Mouse (Mus musculus): ENCODE data around the gene Atp6v1a. TPM values are rescaled to one million over a fixed set of nuclear protein-coding genes. Genes with fewer than 3 reads are reported as not detected.

Atp6v1a gene
- polyA plus RNA-seq, 1 experiment from 2014 or later, result 59.6 TPM

DNA sequence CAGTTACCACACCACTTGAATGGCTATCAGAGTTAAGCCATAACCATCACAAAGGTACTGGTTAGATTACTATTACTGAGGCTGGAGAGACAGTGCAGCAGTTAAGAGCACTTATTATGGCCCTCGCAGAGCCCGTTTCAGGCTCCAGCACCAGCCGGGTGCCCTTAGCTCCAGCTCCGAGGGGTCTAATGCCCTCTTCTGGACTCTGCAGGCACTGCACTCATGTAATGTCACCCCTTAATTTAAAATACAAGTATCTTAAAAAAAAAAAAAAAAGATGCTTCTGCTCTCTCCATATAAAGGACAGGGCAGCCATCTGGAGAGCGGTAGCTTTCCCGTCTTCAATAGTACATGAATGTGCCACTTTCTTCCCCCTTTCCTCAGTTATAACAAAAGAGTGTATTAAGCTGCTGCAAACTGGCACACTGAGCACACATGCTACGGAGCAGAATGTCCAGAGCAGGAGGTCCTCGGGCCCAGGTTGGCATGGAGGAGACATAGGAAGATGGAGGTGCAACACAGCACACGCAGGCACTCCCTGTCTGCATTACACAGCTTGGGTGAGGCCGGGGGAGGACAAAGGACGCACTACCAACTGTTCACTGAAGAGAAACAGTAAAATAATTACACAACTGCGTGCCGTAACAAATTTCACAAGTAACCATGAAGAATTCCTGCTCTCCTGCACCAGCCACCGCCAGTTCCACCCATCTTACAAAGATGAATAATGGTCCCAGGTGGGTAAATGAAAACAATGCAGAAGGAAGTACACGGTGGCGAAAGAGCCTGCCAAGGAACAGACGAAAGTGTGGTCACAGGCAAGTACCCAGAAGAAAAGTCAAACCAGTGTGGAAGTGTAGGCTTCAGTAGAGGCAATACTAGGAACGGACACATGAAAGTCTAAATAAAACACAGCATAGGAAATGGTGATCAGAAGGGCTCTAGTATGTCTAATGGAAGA is 35.4 kb downstream of the Atp6v1a start:
- WGBS, result 91% methylated on average over 18 of the region's 18 CpGs
- no peaks in the 10 kb centered on the region for H3K4me1 ChIP-seq
- ATAC-seq (ENCODE audit: low FRiP score), result no peak
- H3K4me3 ChIP-seq, result no peak overlapping the region
- peaks cover 68% of the 10 kb centered on the region for H3K36me3 ChIP-seq
- H3K9ac ChIP-seq, result no peak overlapping the region
- H3K27ac ChIP-seq, result no peak overlapping the region
- no peaks in the 10 kb centered on the region for H3K27me3 ChIP-seq
- H3K9me3 ChIP-seq (replicated peaks), result no peaks in the 10 kb centered on the region
- no peak overlapping the region for H3K4me2 ChIP-seq (replicated peaks)

DNA sequence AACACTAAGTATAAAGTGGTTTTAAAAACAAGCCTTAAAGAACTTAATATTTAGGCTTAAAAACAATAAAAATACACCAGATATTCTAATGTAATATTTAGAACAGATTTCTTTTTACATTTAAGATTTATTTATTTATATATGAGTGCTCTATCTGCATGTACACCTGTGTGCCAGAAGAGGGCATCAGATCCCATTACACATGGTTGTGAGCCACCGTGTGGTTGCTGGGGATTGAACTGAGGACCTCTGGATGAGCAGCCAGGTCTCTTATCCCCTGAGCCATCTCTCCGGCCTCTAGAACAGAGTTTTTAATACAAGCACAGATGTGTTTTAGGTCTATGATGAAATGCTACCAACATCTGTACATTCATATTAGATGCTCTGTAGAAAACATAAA is 36.6 kb downstream of the Atp6v1a start:
- H3K4me3 ChIP-seq, result no peak overlapping the region
- H3K27me3 ChIP-seq, result no peaks in the 10 kb centered on the region
- H3K9ac ChIP-seq, result no peak overlapping the region
- H3K36me3 ChIP-seq, result peaks cover 67% of the 10 kb centered on the region
- ATAC-seq (ENCODE audit: low FRiP score), result no peak
- H3K4me2 ChIP-seq (replicated peaks), result no peak overlapping the region
- no peaks in the 10 kb centered on the region for H3K4me1 ChIP-seq
- H3K27ac ChIP-seq, result no peak overlapping the region
- no peaks in the 10 kb centered on the region for H3K9me3 ChIP-seq (replicated peaks)
- 93% methylated on average over 2 of the region's 2 CpGs for WGBS

DNA sequence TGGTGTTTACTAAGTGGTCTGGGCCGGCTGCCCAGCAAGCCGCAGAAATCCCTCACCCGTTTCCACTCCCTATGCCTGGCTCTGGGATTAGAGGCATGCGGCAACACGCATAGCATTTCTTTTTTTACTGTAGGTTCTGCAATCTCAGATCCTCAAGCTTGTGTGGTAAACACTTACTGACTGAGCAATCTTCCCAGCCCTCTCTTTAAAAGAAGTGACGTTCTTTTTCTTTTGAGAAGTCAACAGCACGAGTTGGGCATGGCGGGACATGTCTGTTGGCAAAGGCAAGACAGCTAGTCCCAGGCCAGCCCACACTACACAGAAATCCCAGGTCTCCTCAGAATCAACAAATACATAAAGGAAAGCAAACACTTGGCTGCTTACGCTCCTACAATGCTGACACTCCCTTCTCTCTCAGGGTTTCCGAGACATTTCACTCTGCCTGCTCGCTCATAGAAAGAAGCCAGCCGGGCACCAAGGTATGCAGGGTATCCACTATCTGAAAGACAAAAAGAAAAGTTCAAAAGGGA is 38.3 kb downstream of the Atp6v1a start:
- no peaks in the 10 kb centered on the region for H3K27me3 ChIP-seq
- no peak overlapping the region for H3K4me3 ChIP-seq
- H3K9ac ChIP-seq, result no peak overlapping the region
- peaks cover 65% of the 10 kb centered on the region for H3K36me3 ChIP-seq
- H3K9me3 ChIP-seq (replicated peaks), result no peaks in the 10 kb centered on the region
- no peaks in the 10 kb centered on the region for H3K4me1 ChIP-seq
- 95% methylated on average over 12 of the region's 12 CpGs for WGBS
- no peak overlapping the region for H3K27ac ChIP-seq
- ATAC-seq (ENCODE audit: low FRiP score), result no peak
- H3K4me2 ChIP-seq (replicated peaks), result no peak overlapping the region

DNA sequence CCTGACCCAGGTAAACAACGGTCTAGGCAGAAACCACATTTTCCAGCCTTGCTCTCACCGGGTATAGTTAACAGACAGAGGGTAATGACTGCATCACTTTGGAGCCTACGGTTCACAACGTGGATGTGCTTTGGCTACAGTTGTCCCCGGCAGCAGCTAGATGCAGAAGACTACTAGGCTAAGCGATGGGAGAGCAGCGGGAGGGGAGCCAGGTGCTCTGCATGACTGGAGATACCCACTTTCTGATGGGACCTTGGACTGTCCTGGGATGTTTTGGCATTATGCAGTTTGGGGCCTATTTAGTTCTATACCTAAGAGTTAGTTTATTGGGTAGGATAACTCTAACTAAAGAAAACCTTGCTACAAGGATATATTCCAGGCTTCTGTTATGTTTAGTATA is 40.1 kb downstream of the Atp6v1a start:
- 93% methylated on average over 7 of the region's 7 CpGs for WGBS

GRCm38 (mm10) chr16:44087650-44088049 is 51.9 kb downstream of the Atp6v1a start:
- no peak overlapping the region for H3K4me2 ChIP-seq (replicated peaks)
- H3K4me3 ChIP-seq, result no peak overlapping the region
- H3K36me3 ChIP-seq, result peaks cover 80% of the 10 kb centered on the region
- no peak overlapping the region for H3K9ac ChIP-seq
- 79% methylated on average over 2 of the region's 2 CpGs for WGBS
- no peak overlapping the region for H3K27ac ChIP-seq
- no peak for ATAC-seq (ENCODE audit: low FRiP score)
- H3K4me1 ChIP-seq, result no peaks in the 10 kb centered on the region
- H3K9me3 ChIP-seq (replicated peaks), result no peaks in the 10 kb centered on the region
- no peaks in the 10 kb centered on the region for H3K27me3 ChIP-seq

More for the DNA sequence above, 40.1 kb downstream of the Atp6v1a start:
- H3K4me1 ChIP-seq, result no peaks in the 10 kb centered on the region
- no peak overlapping the region for H3K9ac ChIP-seq
- no peak overlapping the region for H3K4me3 ChIP-seq
- no peaks in the 10 kb centered on the region for H3K27me3 ChIP-seq
- no peak overlapping the region for H3K4me2 ChIP-seq (replicated peaks)
- H3K27ac ChIP-seq, result no peak overlapping the region
- no peak for ATAC-seq (ENCODE audit: low FRiP score)
- peaks cover 78% of the 10 kb centered on the region for H3K36me3 ChIP-seq
- no peaks in the 10 kb centered on the region for H3K9me3 ChIP-seq (replicated peaks)

GRCm38 (mm10) chr16:44063025-44063894 is 76.2 kb downstream of the Atp6v1a start, which contains the start of gene Gramd1c:
TSS of gene Gramd1c (minus strand) at chr16:44063345.
- peak within 1 kb of the TSS; percentile 57 for H3K4me3 ChIP-seq
- H3K9ac ChIP-seq, result peak within 1 kb of the TSS; percentile 56
- H3K36me3 ChIP-seq, result no peaks in the 10 kb centered on the region
- peak; percentile 93 for ATAC-seq (ENCODE audit: low FRiP score)
- peak within 1 kb of the TSS; percentile 63 for H3K4me2 ChIP-seq (replicated peaks)
- no peaks in the 10 kb centered on the region for H3K9me3 ChIP-seq (replicated peaks)
- no peak within 1 kb of the TSS for H3K27ac ChIP-seq
- 7% methylated on average over 45 of the region's 45 CpGs for WGBS
- no peaks in the 10 kb centered on the region for H3K27me3 ChIP-seq
- no peaks in the 10 kb centered on the region for H3K4me1 ChIP-seq

DNA sequence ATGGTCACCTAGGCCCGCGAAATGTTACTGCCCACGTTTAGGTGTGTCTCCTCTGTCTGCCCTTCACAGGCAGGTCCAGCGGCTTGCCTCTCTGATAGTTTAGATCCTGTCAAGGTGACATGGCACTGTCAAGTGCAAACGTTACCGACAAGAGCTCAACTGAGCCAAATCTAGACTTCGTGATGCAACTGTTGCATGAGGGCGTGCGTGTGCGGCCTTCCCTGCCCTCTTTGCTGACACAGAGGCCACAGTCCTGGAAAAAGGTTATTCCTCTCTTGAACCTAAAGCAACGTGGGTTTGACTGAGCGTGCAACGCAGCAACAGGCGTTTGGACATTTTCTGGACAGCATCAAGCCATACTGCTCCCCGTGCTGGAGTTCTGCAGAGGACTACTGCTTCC is 78.2 kb downstream of the Atp6v1a start:
- Histone ChIP-seq H3K4me2 (replicated peaks) (no peak overlapping the region), H3K27ac (no peak overlapping the region), H3K9ac (no peak overlapping the region), H3K36me3 (no peaks in the 10 kb centered on the region), H3K4me1 (no peaks in the 10 kb centered on the region), H3K27me3 (no peaks in the 10 kb centered on the region), H3K4me3 (no peak overlapping the region), H3K9me3 (replicated peaks) (no peaks in the 10 kb centered on the region)
- WGBS, result 92% methylated on average over 15 of the region's 15 CpGs
- ATAC-seq (ENCODE audit: low FRiP score), result no peak

DNA sequence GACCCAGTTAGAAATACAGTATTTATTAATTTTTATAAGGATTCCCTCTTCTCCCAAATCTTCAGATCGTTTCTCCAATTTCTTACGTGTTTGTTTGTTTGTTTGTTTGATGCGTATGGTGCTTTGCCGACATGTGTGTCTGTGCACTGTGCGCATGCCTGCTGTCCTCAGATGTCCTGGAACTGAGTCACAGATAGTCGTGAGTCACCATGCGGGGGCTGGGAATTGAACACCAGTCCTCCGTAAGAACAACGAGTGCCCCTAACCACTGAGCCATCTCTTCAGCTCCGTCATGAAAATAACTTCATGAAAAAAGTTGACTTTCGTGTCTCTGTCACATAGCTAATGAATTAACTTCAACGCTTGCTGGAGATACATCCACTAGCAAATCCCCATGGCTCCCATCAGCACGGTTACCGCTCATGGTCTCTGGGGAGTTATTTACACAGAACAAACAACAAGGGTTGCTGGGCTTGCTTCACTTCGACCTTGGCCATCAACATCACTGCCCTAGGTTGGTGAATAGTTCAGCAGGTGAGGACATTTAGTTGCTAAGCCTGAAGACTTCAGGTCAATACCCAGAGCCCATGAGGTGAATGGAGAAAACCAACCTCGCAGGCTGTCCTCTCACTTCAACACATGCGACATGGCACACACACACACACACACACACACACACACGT is 78.8 kb downstream of the Atp6v1a start:
- no peaks in the 10 kb centered on the region for H3K36me3 ChIP-seq
- H3K4me3 ChIP-seq, result no peak overlapping the region
- H3K27me3 ChIP-seq, result no peaks in the 10 kb centered on the region
- H3K4me2 ChIP-seq (replicated peaks), result no peak overlapping the region
- no peaks in the 10 kb centered on the region for H3K4me1 ChIP-seq
- ATAC-seq (ENCODE audit: low FRiP score), result no peak
- WGBS, result 92% methylated on average over 18 of the region's 18 CpGs
- no peak overlapping the region for H3K9ac ChIP-seq
- no peak overlapping the region for H3K27ac ChIP-seq
- H3K9me3 ChIP-seq (replicated peaks), result no peaks in the 10 kb centered on the region

- no peak for ATAC-seq (ENCODE audit: low FRiP score)
- Histone ChIP-seq H3K27ac (no peak overlapping the region), H3K4me1 (no peaks in the 10 kb centered on the region), H3K27me3 (no peaks in the 10 kb centered on the region), H3K9me3 (replicated peaks) (no peaks in the 10 kb centered on the region), H3K9ac (no peak overlapping the region), H3K4me3 (no peak overlapping the region), H3K36me3 (no peaks in the 10 kb centered on the region), H3K4me2 (replicated peaks) (no peak overlapping the region)
- WGBS, result 32% methylated on average over 10 of the region's 10 CpGs
Measured at GRCm38 (mm10) chr16:44058745-44059144, 80.8 kb downstream of the Atp6v1a start.

- H3K27ac ChIP-seq, result no peak overlapping the region
- no peak overlapping the region for H3K4me3 ChIP-seq
- no peaks in the 10 kb centered on the region for H3K27me3 ChIP-seq
- H3K4me1 ChIP-seq, result no peaks in the 10 kb centered on the region
- H3K9ac ChIP-seq, result no peak overlapping the region
- H3K4me2 ChIP-seq (replicated peaks), result no peak overlapping the region
- no peaks in the 10 kb centered on the region for H3K36me3 ChIP-seq
- no peak for ATAC-seq (ENCODE audit: low FRiP score)
- whole genome bisulfite sequencing, result 64% methylated on average over 8 of the region's 8 CpGs
- no peaks in the 10 kb centered on the region for H3K9me3 ChIP-seq (replicated peaks)
Measured at GRCm38 (mm10) chr16:44055766-44056165, 83.7 kb downstream of the Atp6v1a start.

DNA sequence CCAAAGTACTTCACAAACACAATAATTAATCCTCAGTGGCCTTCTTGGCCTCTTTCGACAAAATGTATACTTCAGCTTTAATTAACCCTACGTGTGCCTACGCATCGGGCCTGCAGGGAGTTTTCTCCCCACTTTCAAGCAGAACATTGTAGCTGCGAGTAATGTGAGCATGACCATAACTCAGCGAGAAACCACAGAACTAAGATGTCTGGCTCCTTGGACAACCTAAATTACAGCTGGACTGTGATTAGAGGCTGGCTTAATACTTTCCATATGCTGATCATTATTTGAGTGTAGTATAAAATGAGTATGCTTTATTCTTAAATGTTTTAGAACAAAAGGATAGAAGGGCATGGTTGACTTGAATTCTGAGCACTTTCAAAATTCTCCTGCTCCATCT is 86.2 kb downstream of the Atp6v1a start:
- no peaks in the 10 kb centered on the region for H3K4me1 ChIP-seq
- no peak overlapping the region for H3K27ac ChIP-seq
- H3K9me3 ChIP-seq (replicated peaks), result no peaks in the 10 kb centered on the region
- no peak overlapping the region for H3K9ac ChIP-seq
- H3K27me3 ChIP-seq, result no peaks in the 10 kb centered on the region
- no peaks in the 10 kb centered on the region for H3K36me3 ChIP-seq
- H3K4me2 ChIP-seq (replicated peaks), result no peak overlapping the region
- no peak overlapping the region for H3K4me3 ChIP-seq
- ATAC-seq (ENCODE audit: low FRiP score), result no peak
- WGBS, result 79% methylated on average over 6 of the region's 6 CpGs

DNA sequence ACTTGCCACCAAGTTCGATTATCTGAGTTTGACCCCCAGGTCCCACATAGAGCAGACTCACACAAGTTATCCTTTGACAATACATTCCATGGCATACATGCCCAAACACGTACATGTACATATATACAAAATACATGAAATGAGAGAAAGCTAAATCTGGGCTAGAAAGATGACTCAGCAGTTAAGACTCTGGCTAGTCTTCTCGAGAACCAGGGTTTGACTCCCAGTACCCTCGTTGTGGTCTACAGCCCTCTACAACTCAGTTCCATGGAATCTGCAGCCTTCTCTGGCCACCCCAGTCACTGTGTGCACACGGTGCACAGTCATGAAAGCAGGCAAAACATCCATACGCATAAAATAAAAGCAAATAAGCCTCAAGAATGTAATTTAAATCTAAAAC is 87.1 kb downstream of the Atp6v1a start:
- 92% methylated on average over 6 of the region's 6 CpGs for WGBS

More for the DNA sequence above, 87.1 kb downstream of the Atp6v1a start:
- Histone ChIP-seq H3K4me2 (replicated peaks) (no peak overlapping the region), H3K9ac (no peak overlapping the region), H3K36me3 (no peaks in the 10 kb centered on the region), H3K9me3 (replicated peaks) (no peaks in the 10 kb centered on the region), H3K4me1 (no peaks in the 10 kb centered on the region), H3K4me3 (no peak overlapping the region), H3K27ac (no peak overlapping the region), H3K27me3 (no peaks in the 10 kb centered on the region)
- ATAC-seq (ENCODE audit: low FRiP score), result no peak

Measured in hindbrain, embryonic 12.5 days (tissue).